Mouse (Mus musculus) hindbrain, embryonic 10.5 days (tissue): ENCODE measurements at regions not wholly inside any gene's neighbourhood (a gene's known extent, or its start where the extent isn't known, plus 50 kb on each side); places are given as distances from the start of the nearest gene placed in this dataset.
A peak's percentile ranks its signal among the peaks of the same experiment; 100 is the strongest.

Experiments used
- DNase-seq: peaks from one replicate; pipeline ENCODE4 v3.0.0-alpha.2; 2017; ENCODE audit warnings: low spot score
- H3K27ac ChIP-seq: fragments of 300-500 bp; sonication (generic); 2 replicates; pipeline ENCODE4 v1.5.1; 2016; ENCODE audit warnings: mild to moderate bottlenecking, moderate library complexity
- H3K27me3 ChIP-seq: fragments of 300-500 bp; sonication (generic); 2 replicates; pipeline ENCODE4 v1.6.1; 2016; ENCODE audit warnings: mild to moderate bottlenecking; ENCODE audit not compliant: poor library complexity, insufficient read depth, severe bottlenecking
- H3K36me3 ChIP-seq: fragments of 300-500 bp; sonication (generic); 2 replicates; pipeline ENCODE4 v1.6.1; 2016; ENCODE audit warnings: mild to moderate bottlenecking, moderate library complexity
- H3K4me1 ChIP-seq: fragments of 300-500 bp; sonication (generic); replicated peaks from 2 replicates; pipeline ENCODE4 v1.6.1; 2016; ENCODE audit warnings: mild to moderate bottlenecking
- H3K4me3 ChIP-seq: fragments of 300-500 bp; sonication (generic); 2 replicates; pipeline ENCODE4 v1.5.1; 2016; ENCODE audit warnings: mild to moderate bottlenecking, moderate library complexity
- H3K9me3 ChIP-seq: fragments of 300-500 bp; sonication (generic); 2 replicates; pipeline ENCODE4 v1.6.1; 2016; ENCODE audit warnings: mild to moderate bottlenecking, moderate library complexity
- WGBS: fragments of 180-500 bp; shearing (Covaris S2); methylation state at CpG from one replicate; pipeline ENCODE4 v1.1.7; 2016; 5-methylcytosine and 5-hydroxymethylcytosine counted together

DNA sequence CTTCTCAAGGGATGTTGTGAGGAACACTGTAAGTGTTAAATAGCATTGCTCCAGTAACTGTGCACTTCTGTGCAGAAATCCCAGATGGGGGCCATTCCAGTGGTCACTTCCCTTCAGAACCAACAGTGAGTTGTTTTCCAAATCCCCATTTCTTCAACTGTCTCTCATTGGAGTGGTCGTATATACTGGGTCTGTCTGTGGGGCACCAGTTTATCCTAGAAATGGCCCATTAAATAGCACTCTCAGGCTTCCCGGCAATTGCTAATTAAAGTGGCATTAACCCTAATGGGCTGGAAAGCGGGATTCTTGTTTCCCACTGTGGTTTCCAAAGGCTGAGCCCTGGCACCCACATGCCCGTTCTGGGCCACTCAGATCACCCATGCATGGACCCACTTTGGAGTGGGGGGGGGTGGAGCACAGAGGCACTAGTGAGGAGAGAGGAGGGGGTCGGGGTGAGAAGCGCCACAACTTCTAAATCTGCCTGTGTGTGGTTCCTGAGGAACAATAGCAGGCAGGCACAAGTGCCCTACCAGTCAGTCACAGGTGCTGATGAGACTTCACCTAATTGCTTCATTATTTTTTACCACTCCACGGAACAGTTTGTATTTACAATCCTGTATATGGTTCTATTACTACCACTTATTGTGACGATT, 78.1 kb downstream of the Fam204a start:
- H3K27me3 ChIP-seq, result peaks cover 71% of the 10 kb centered on the region
- H3K27ac ChIP-seq, result no peak overlapping the region
- H3K9me3 ChIP-seq, result no peaks in the 10 kb centered on the region
- no peaks in the 10 kb centered on the region for H3K36me3 ChIP-seq
- no peak overlapping the region for H3K4me3 ChIP-seq
- DNase-seq, result no peak
- H3K4me1 ChIP-seq, result peaks cover 13% of the 10 kb centered on the region
- 44% methylated on average over 8 of the region's 8 CpGs for WGBS

GRCm38 (mm10) chr19:60146451-60147190, 79.9 kb downstream of the Fam204a start:
- no peak overlapping the region; the same call in 1 of the 2 replicates for H3K4me3 ChIP-seq
- H3K4me1 ChIP-seq, result peaks cover 13% of the 10 kb centered on the region
- H3K9me3 ChIP-seq, result no peaks in the 10 kb centered on the region
- peaks cover 72% of the 10 kb centered on the region for H3K27me3 ChIP-seq
- H3K27ac ChIP-seq, result no peak overlapping the region
- 37% methylated on average over 10 of the region's 10 CpGs for WGBS
- no peak for DNase-seq
- H3K36me3 ChIP-seq, result no peaks in the 10 kb centered on the region

DNA sequence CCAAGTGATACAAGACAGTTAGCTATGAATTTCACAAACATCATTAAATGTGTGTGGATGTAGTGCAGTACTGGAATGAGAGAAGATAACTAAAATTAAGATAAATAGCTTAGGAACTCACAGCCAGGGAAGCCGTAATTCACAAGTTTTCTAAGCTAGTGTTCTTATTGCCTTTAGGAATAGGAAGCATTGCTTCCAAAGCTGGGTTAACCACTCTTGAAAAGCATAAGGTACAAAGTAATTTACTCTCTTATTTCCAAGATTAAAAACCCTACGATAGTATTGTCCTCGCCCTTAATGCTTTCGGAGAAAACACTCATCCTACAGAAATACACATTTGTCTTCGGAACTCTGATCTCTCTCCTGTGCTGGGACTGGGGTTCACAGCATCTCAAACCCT, 81.3 kb downstream of the Fam204a start:
- 86% methylated on average over 5 of the region's 5 CpGs for whole genome bisulfite sequencing
- H3K27ac ChIP-seq, result no peak overlapping the region
- no peak for DNase-seq

GRCm38 (mm10) chr19:60144336-60144989, 82.0 kb downstream of the Fam204a start:
- 9% methylated on average over 20 of the region's 20 CpGs for WGBS
- DNase-seq, result peak; percentile 84
- Histone ChIP-seq H3K4me1 (peaks cover 11% of the 10 kb centered on the region), H3K27ac (no peak overlapping the region), H3K9me3 (no peaks in the 10 kb centered on the region), H3K27me3 (peaks cover 68% of the 10 kb centered on the region), H3K4me3 (peak overlapping the region; percentile 41), H3K36me3 (no peaks in the 10 kb centered on the region)

More for the DNA sequence above, 81.3 kb downstream of the Fam204a start:
- peaks cover 13% of the 10 kb centered on the region for H3K4me1 ChIP-seq
- H3K4me3 ChIP-seq, result no peak overlapping the region
- no peaks in the 10 kb centered on the region for H3K9me3 ChIP-seq
- peaks cover 75% of the 10 kb centered on the region for H3K27me3 ChIP-seq
- H3K36me3 ChIP-seq, result no peaks in the 10 kb centered on the region

GRCm38 (mm10) chr19:60138881-60139280, 87.6 kb downstream of the Fam204a start:
- H3K9me3 ChIP-seq, result no peaks in the 10 kb centered on the region
- no peak overlapping the region for H3K27ac ChIP-seq
- no peak overlapping the region for H3K4me3 ChIP-seq
- peaks cover 17% of the 10 kb centered on the region for H3K27me3 ChIP-seq
- H3K4me1 ChIP-seq, result no peaks in the 10 kb centered on the region
- no peak for DNase-seq
- H3K36me3 ChIP-seq, result no peaks in the 10 kb centered on the region
- WGBS, result 71% methylated on average over 2 of the region's 2 CpGs

DNA sequence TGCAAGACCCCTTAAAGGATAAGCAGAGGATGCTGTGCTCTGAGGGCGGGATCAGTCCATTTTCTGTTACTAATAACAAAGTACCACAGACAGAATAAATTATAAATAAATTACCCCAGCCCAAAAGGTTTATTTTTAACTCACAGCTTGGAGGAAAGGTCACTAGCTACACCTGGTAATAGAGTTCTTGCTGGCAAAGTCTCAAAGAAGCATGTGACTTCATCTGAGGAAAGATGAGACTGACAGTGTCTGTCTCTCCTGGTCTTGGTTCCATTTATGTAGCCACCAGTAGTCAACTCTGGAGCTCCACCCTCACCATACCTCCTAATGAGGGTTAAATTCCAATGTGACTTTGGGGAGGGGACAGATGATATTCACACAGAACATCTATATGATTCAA, 90.0 kb downstream of the Fam204a start:
- 85% methylated on average over 1 of the region's 1 CpGs for WGBS
- Histone ChIP-seq H3K4me3 (no peak overlapping the region), H3K27me3 (peaks cover 3% of the 10 kb centered on the region; the same call in 1 of the 2 replicates), H3K9me3 (no peaks in the 10 kb centered on the region), H3K36me3 (no peaks in the 10 kb centered on the region), H3K27ac (no peak overlapping the region), H3K4me1 (no peaks in the 10 kb centered on the region)
- no peak for DNase-seq

- H3K27ac ChIP-seq, result no peak overlapping the region
- H3K9me3 ChIP-seq, result no peaks in the 10 kb centered on the region
- H3K4me1 ChIP-seq, result no peaks in the 10 kb centered on the region
- no peak overlapping the region for H3K4me3 ChIP-seq
- 78% methylated on average over 4 of the region's 4 CpGs for WGBS
- DNase-seq, result no peak
- H3K36me3 ChIP-seq, result no peaks in the 10 kb centered on the region
- no peaks in the 10 kb centered on the region for H3K27me3 ChIP-seq
Measured at GRCm38 (mm10) chr19:60134447-60135328, 91.8 kb downstream of the Fam204a start.

DNA sequence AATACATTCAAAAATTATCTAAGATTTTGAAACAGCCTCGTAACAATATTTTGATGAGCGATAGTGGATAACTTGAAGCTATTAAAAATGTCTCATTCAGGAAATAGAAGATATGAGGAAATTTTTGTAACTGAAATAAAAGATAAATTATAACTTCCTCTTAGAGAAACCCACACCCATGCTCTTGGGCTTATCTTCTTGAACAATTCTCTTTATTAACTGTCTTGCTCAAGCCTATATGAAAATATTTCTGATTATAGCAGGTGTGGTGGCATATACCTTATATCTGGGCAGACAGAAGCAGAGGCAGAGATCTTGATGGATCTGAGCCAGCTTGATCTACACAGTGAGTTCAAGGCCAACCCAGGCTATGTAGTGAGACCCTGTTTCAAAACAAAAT, 96.9 kb downstream of the Fam204a start:
- DNase-seq, result no peak
- WGBS, result 91% methylated on average over 2 of the region's 2 CpGs
- no peak overlapping the region for H3K27ac ChIP-seq
- no peaks in the 10 kb centered on the region for H3K27me3 ChIP-seq
- no peaks in the 10 kb centered on the region for H3K4me1 ChIP-seq
- H3K9me3 ChIP-seq, result no peaks in the 10 kb centered on the region
- H3K4me3 ChIP-seq, result no peak overlapping the region
- no peaks in the 10 kb centered on the region for H3K36me3 ChIP-seq

- WGBS, result 82% methylated on average over 2 of the region's 2 CpGs
- DNase-seq, result no peak
- Histone ChIP-seq H3K4me1 (no peaks in the 10 kb centered on the region), H3K9me3 (no peaks in the 10 kb centered on the region), H3K4me3 (no peak overlapping the region), H3K27me3 (no peaks in the 10 kb centered on the region), H3K36me3 (no peaks in the 10 kb centered on the region), H3K27ac (no peak overlapping the region)
Measured at GRCm38 (mm10) chr19:60124638-60125037, 101.9 kb downstream of the Fam204a start.

DNA sequence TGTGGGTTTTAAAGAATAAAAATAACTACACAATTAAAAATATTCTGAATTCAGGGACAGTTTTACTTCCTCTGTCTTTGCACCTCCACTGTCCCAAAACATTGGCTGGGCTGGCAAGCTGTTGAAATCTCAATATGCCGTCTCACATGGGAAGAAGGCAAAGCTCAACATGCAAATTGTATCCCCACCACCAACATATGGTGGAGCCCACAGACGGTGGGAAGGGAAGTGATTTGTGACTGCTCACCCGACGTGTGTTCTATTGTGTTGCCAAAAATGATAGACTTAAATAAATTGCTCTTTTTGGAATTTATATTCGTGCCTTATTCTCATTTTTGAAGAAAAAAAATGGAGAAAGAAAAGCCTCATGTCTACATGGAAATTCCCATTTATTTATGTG, 105.6 kb downstream of the Fam204a start:
- Histone ChIP-seq H3K9me3 (no peaks in the 10 kb centered on the region), H3K27ac (no peak overlapping the region), H3K36me3 (no peaks in the 10 kb centered on the region), H3K4me1 (peaks cover 9% of the 10 kb centered on the region), H3K4me3 (no peak overlapping the region), H3K27me3 (no peaks in the 10 kb centered on the region)
- no peak for DNase-seq
- 91% methylated on average over 5 of the region's 5 CpGs for WGBS

- no peaks in the 10 kb centered on the region for H3K27me3 ChIP-seq
- H3K9me3 ChIP-seq, result no peaks in the 10 kb centered on the region
- peaks cover 9% of the 10 kb centered on the region for H3K4me1 ChIP-seq
- H3K4me3 ChIP-seq, result no peak overlapping the region
- H3K27ac ChIP-seq, result no peak overlapping the region
- 59% methylated on average over 1 of the region's 1 CpGs for WGBS
- DNase-seq, result no peak
- no peaks in the 10 kb centered on the region for H3K36me3 ChIP-seq
Measured at GRCm38 (mm10) chr19:60119051-60119450, 107.5 kb downstream of the Fam204a start.

DNA sequence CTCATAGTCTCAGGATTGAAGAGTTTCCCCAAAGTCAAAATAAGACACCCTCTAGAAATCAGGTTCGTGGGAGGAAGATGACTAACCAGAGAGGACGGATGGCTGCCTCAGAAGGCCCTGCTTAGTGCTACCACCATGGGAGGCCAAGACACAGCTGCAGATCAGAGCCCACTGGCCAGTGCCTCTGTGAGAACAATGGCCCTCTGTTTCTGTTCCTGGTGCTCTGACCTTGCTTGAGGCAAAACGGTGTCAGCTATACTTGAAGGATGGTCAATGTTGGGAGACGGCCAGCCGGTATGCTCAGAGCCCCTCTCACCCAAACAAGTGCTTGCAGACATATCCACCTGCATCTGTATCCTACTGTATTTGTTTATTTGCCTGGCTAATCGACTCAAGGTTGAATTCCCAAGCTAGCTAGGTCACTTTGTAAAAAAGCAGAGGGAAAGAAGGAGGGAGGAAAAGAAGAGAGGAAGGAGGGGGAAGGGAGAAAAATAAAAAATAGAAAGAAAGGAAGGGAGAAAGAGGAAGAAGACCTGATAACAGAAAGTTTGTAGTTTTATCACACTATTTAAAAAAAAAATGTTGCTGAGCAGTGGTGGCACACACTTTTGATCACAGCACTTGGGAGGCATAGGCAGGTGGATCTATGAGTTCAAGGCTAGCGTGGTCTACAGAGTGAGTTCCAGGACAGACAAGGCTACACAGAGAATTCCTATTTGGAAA, 112.7 kb downstream of the Fam204a start:
- Histone ChIP-seq H3K4me3 (no peak overlapping the region), H3K9me3 (no peaks in the 10 kb centered on the region), H3K27ac (peak overlapping the region; percentile 26; the same call in 1 of the 2 replicates), H3K4me1 (peaks cover 12% of the 10 kb centered on the region), H3K27me3 (no peaks in the 10 kb centered on the region), H3K36me3 (no peaks in the 10 kb centered on the region)
- 40% methylated on average over 7 of the region's 7 CpGs for WGBS
- DNase-seq, result peak; percentile 62
